Mouse (Mus musculus): ENCODE measurements around the gene Spata3.

DNA sequence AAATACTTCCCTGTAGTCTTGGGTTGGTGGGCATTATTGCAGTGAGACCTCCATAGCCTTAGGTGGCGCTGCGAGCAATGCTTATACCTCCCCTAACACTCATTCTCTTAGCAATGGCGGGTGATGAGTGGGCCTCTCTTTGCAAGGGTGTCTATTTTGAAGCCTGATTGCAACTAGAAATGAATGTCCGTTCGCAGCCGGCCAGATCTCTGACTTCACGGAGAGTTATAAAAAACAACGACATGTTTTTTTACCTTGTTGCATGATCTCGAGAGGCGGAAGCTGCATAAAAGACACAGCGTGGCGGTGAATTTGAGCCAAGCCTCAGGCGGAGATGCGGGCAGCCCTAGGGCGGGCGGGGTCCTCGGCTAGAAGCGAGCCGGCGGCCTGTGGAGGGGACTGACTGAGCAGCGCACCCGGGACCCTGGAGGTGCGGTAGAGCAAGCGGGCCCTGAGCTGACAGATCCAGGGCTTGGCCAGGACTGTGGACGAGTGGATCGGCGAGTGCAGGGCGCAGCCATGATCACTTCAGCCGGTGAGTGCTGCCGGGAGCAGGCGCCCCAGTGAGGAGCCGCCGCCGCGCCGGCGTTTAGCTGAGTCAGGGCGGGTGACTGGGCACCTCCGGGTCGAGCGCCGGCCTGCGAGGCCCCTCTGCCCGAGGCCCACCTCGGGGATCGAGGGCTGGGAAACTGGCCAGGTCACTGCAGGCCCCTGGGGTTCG, 47.8 kb downstream of the Spata3 start, which contains the start of gene Psmd1:
- TF ChIP-seq CTCF (IDR thresholded peaks at IDR 0.05; ENCODE audit: extremely low read depth, insufficient read depth, insufficient read length, insufficient replicate concordance), result peak; percentile 63; the same call in 1 of the 2 replicates
- TF ChIP-seq POLR2A (IDR thresholded peaks at IDR 0.05; ENCODE audit: low read depth, low read length), result no peak

Data from spleen, adult 2 months (tissue).